Mouse (Mus musculus) right cerebral cortex, adult 2 months (tissue): ENCODE results near the gene Arhgap24.
A peak's percentile ranks its signal among the peaks of the same experiment; 100 is the strongest.

Experiments used
- DNase-seq, 2 experiments: peaks; one replicate each; pipeline ENCODE4 v3.0.0; 2021 to 2022; ENCODE audit warnings: low spot score in 2 of 2

The Arhgap24 gene

GRCm38 (mm10) chr5:102481215-102482211, at the start of gene Arhgap24:
Gene Arhgap24 (plus strand): TSS chr5:102481391.
- DNase-seq, result peak; percentile 10 to 31

GRCm38 (mm10) chr5:102434182-102434581, 47.0 kb upstream of the Arhgap24 start:
- no peak for DNase-seq

DNA sequence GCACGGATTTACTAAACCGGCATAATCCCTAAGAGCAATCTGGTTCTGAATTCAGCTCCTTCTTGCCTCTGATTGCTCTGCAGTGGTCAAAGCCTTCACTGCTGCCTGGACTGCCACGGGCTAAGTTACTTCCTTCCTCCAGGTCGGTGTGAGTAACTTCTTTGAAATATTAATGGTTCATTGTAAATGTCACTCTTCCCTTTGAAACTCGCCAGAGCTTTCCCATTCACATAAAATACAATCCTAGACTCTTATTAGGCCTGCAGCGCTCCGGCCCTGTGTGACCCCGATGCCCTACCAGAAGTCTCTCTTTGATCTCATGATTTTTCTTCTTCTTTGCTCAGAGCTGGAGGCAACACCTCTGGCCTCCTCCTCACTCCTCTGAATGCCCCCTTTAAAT, 44.6 kb upstream of the Arhgap24 start:
- DNase-seq, result no peak

DNA sequence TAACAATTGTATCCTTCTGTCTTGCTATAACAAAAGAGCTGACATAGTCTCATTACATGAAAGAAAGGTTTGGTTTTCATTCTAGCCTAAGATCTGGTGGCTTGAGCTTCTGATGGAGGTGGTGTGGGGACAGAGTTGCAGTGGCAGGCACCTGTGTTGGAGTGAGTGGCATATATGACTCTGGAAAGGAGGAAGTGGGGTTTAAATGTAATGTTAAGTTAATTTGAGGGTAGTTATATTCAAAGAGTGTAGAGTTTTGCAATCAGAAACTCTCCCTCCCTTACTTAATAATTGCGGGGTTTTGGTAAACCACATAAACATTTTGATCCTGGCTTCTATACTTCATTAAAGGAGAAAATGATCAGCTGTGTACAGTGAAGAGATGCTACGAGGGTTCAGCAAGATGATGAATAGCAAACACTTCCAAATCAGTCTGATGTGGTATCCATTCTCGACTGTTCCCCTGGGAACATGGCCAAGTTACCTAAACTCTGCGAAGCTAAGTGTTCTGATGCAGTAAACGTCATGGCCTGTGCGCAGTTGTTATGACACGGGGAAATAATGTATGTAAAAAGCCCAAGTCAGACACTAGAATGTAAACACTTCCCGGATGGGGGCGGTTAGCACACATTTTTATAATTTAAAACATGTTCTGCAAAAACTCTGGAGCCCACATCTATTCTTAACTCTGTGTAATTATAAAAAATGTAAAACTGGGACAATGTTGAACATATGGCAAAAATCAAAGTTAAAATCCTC, 41.9 kb upstream of the Arhgap24 start:
- DNase-seq, result peak; percentile 35 to 44

DNA sequence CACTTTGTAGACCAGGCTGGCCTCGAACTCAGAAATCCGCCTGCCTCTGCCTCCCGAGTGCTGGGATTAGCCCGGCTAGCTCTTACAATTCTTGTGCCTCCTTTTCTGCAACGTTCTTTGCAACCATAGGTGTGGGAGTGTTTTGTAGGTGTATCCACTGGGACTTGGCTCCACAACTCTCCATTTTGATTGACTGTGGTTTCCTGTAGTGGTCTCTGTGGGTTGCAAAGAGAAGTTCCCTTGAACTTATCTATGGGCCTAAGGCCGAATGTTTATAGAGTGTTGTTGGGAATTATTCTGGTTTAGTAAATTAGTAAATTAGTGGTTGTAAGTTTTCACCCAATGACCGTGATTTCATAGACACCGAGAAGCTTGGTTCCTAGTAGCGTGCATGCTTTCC, 33.8 kb upstream of the Arhgap24 start:
- DNase-seq, result no peak

GRCm38 (mm10) chr5:102450897-102451296, 30.3 kb upstream of the Arhgap24 start:
- DNase-seq, result no peak

- no peak for DNase-seq
Measured at GRCm38 (mm10) chr5:102452079-102452797, 29.0 kb upstream of the Arhgap24 start.

GRCm38 (mm10) chr5:102453324-102453723, 27.9 kb upstream of the Arhgap24 start:
- DNase-seq, result no peak

DNA sequence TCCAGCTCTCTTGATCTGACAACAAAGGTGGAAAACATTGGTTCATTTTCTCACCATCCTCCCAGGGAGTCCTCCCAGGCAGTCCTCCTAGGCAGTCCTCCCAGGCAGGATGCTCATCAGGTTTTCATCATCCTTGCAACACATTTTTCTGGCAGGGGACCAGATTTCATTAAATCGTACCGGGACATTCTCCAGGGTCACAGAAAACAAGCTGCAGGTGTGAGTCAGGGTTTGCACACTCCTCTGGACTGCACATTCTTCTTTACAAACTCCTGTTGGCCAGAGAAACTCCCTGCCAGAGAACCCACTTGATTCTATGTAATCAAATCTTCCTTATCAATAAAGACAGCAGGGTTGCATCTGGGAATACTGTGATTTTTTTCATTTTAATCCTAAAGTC, 25.9 kb upstream of the Arhgap24 start:
- no peak for DNase-seq

- DNase-seq, result no peak
Measured at GRCm38 (mm10) chr5:102460452-102461197, 20.6 kb upstream of the Arhgap24 start.

GRCm38 (mm10) chr5:102462948-102463347, 18.2 kb upstream of the Arhgap24 start:
- no peak for DNase-seq

DNA sequence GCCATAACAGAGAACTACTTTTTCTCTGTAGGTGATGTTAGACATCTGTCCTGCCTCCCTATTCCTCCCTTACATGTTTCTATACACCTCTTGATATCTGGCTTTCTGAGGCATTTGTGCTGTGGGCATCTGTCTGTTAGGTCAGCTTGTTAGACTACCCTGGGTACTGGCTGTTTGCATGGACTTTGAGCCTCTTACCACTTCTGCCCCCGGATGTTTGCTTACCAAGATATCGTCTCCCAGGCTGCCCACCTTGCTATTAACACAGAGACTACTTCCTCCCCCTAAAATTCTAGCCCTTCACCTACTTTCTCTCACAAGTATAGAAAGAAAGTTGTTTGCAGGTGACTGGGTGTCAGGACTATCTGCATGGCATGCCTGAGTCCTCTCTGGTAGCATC, 15.8 kb upstream of the Arhgap24 start:
- no peak for DNase-seq

DNA sequence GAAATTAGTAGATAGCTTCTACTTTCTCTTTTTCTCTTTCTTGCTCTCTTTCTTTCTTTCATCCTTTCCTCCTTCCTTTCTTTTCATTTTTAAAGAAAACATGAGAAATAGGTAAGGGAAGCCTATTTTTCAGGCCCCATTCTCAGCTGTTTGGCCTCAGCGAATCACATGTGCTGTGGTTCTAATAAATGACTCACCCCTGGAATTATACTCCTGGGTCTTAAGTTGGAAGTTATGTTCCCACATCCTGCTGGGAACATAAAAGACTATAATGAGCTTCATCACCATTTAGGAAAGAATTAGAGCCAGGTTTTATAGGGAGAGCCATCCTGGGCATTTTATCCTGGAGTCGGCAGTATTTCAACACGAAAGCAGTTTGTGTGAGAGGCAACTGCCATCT, 12.9 kb upstream of the Arhgap24 start:
- no peak for DNase-seq

GRCm38 (mm10) chr5:102470284-102470683, 10.9 kb upstream of the Arhgap24 start:
- no peak for DNase-seq

DNA sequence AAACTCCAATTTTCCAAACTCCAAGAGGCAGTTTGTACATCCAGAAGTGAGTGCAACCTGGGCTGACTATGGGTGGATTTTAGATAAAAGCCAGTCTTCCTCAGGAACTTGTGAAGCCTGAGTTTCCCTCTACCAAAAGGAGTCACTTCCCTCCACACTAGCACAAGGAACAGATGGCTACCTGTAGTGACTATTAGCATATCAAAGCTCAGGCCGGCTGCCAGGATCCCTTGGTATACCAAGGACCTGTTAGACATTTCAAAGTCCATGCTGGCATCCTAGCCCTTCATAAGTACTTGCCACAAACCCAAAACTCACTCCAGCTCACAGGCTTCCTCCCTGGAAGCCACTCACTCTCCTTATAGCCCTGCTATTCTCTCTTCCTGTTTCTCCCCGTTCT, 3.1 kb upstream of the Arhgap24 start:
- DNase-seq, result no peak

DNA sequence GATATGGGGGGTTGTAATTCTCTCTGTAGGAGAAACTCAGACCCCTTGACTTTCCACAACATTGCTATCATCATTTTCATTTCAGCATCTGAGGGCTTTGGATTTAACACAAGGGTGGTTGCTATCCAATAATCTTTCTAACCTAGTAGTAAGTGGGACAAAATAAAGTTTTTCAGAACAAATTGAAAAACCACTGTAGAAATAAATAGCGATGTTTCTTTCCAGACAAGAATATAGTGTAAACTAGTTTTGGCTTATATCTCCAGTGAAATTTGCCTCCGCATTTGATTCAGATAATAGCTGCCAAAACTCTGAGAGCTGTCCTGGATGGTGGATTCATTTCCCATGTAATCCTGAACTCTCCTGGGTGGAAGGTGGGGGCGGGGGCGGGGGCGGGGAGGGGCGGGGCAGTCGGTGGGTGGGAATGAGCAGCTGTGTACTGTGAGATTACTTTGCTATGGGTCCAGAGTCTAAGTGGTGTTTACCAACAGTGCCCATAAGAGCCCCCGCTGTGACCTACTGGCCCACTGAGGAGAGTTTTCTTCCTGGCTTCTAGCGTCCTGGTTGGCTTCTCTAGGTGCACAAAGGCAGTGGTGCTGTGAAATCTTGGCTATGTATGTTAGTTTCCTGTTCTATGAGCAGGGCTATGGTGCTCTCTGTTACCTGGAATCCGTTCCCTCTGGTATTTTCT, 2.2 kb downstream of the Arhgap24 start:
- DNase-seq, result no peak

GRCm38 (mm10) chr5:102491554-102491953, 10.4 kb downstream of the Arhgap24 start:
- no peak for DNase-seq

GRCm38 (mm10) chr5:102492152-102492551, 11.0 kb downstream of the Arhgap24 start:
- no peak for DNase-seq

DNA sequence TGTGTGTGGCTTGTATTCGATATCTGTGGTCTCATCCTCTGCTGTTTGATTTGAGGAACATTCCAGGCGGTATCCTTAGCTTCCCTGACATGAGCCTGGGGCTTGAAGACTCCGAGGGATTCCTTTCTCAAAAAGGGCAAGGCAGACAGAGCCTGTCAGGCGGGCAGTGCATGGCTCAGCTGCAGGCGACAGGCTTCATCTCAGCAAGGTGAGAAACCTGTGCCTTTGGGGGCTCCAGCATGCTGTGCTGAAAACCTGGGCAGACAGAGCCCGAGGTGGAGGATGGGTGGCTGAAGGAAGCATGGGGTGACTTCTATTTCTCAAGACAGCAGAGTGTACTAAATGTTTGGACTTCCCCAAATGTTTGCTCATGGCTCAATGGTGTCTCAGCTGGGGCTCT, 13.6 kb downstream of the Arhgap24 start:
- no peak for DNase-seq

- no peak for DNase-seq
Measured at GRCm38 (mm10) chr5:102497205-102497604, 16.0 kb downstream of the Arhgap24 start.

DNA sequence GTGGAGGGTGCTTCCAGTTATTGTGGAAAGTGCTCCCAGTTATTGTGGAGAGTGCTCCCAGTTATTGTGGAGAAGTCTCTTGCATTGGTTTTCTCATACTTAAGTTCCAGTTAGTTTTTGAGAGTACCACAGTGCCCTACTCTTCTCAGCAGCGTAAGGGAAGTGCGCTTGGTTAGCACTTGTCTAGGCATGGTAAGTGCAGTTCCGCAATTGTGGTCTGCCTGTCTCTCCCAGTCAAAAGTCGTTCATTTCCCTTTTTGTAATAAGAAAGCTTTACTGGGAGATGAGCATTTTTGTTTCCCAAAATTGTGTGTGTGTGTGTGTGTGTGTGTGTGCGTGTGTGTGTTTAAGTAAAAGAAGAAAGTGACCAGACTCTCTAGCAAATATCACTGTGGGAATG, 17.6 kb downstream of the Arhgap24 start:
- DNase-seq, result no peak
